Mouse (Mus musculus): ENCODE measurements around the gene Ttc6.

DNA sequence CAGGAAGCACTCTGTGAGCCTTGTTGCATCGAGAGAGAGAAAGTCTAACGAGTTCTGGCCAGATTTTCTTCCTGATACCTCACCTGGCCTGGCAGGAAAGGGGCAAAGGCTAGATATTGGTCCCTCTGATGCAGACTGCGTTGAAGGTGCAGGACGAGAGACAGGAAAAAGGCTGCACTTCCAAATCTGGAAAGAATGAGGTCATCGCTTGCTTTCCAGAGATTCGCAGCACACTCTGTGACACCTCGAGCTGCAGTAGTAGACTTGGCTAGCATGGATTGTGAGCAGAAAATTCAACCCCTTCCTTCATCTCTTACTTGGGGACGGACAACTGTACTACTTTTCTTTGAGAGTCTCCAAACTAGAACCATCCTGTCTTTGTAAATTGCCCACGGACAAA, 7.9 kb downstream of the Ttc6 start:
- TF ChIP-seq MYOD1 (IDR thresholded peaks at IDR 0.05; ENCODE audit: control insufficient read depth, insufficient read length, low read depth) (no peak), CEBPB (IDR thresholded peaks at IDR 0.05; ENCODE audit: low read depth) (no peak), MYOG (IDR thresholded peaks at IDR 0.05; ENCODE audit: control insufficient read depth, extremely low read depth, insufficient read length) (no peak)

All from C2C12 (cell line).